Mouse (Mus musculus): ENCODE measurements around the gene S100a5. TPM values are rescaled to one million over a fixed set of nuclear protein-coding genes. Genes with fewer than 3 reads are reported as not detected.

The S100a5 gene
- total and polyA plus RNA-seq, 3 experiments: not detected

DNA sequence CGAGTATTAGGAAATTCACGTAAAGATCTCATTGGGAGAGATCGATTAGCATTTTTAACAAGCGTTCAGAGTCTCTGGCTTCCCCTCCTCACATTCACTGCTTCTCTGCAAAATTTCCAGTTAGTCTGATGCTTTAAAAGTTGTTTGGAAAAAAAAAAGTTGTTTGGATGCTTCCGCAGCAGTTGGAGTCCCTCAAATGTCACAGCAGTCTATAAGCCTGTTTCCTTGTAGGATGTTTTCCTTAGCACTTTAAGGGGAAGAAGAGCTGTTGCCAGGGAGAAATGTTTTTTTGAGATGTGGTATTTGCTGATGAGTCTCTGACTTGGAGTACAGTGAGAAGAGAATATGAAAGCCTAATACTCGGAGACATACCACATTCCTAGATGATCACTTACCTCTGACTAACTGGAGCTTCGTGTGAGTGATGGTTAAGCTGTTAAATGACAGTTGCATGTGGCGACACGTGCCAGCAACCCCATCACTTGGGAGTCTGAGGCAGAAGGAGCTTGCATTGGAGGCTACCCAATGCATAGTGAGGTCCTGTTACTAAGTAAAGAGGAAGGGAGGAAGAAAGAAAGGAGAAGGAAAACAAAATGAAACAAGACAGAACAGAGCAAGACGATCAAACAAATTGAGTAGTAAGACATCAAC, 31.8 kb upstream of the S100a5 start:
- DNase-seq (ENCODE audit: extremely low read depth): no peak
- dilution Hi-C loops (cut with MboI; ENCODE audit: extremely low pct_ligation_motif_present, extremely low pct_unique_long_range_greater_than_20kb, low sequenced_read_pairs): no loop called here
- H3K27me3 ChIP-seq (replicated peaks): peaks cover 2% of the 10 kb centered on the region
- no peaks in the 10 kb centered on the region for H3K36me3 ChIP-seq (replicated peaks in 1 of 2; ENCODE audit: control insufficient read depth in 1 of 2, insufficient read depth in 1 of 2, low read length in 1 of 2)
- in situ Hi-C loops (cut with MboI; ENCODE audit: low pct_ligation_motif_present, low pct_unique_long_range_greater_than_20kb, low sequenced_read_pairs): no loop called here
- H3K9ac ChIP-seq (ENCODE audit: insufficient read depth, low read depth): no peak overlapping the region
- H3K4me3 ChIP-seq (replicated peaks in 1 of 3; ENCODE audit: low read depth in 2 of 3, low read length in 2 of 3, poor library complexity in 1 of 3): no peak overlapping the region
- H3K9me3 ChIP-seq (replicated peaks; ENCODE audit: low read length): no peaks in the 10 kb centered on the region
- no peak overlapping the region for H3K27ac ChIP-seq (ENCODE audit: insufficient read depth, low read depth)
- no peaks in the 10 kb centered on the region for H3K79me2 ChIP-seq (replicated peaks; ENCODE audit: control insufficient read depth, extremely low read depth, insufficient read depth, poor library complexity, severe bottlenecking)
- no peaks in the 10 kb centered on the region for H3K4me1 ChIP-seq (ENCODE audit: control insufficient read depth in 1 of 2, insufficient read depth in 2 of 2)
- no peak overlapping the region for H3K4me2 ChIP-seq (ENCODE audit: insufficient read depth, low read depth, poor library complexity, severe bottlenecking)
- TF ChIP-seq MAX (IDR thresholded peaks at IDR 0.05; ENCODE audit: low read length) (no peak), ZKSCAN1 (IDR thresholded peaks at IDR 0.05; ENCODE audit: borderline replicate concordance, low read depth, low read length) (no peak), POLR2A (IDR thresholded peaks at IDR 0.05; ENCODE audit: low read depth, low read length) (no peak), CHD1 (IDR thresholded peaks at IDR 0.05; ENCODE audit: low read depth, low read length) (no peak), CHD2 (IDR thresholded peaks at IDR 0.05; ENCODE audit: low read length) (no peak), MEF2A (IDR thresholded peaks at IDR 0.05; ENCODE audit: borderline replicate concordance, low read depth, low read length) (no peak), MAFK (IDR thresholded peaks at IDR 0.05; ENCODE audit: insufficient replicate concordance, low read length) (no peak), JUND (conservative IDR thresholded peaks at IDR 0.05; ENCODE audit: low read depth, low read length) (no peak), IRF4 (IDR thresholded peaks at IDR 0.05; ENCODE audit: low read depth, low read length) (no peak), RAD21 (IDR thresholded peaks at IDR 0.05; ENCODE audit: low read depth, low read length) (no peak), JUN (IDR thresholded peaks at IDR 0.05; ENCODE audit: insufficient read depth, low read depth, low read length) (no peak)

DNA sequence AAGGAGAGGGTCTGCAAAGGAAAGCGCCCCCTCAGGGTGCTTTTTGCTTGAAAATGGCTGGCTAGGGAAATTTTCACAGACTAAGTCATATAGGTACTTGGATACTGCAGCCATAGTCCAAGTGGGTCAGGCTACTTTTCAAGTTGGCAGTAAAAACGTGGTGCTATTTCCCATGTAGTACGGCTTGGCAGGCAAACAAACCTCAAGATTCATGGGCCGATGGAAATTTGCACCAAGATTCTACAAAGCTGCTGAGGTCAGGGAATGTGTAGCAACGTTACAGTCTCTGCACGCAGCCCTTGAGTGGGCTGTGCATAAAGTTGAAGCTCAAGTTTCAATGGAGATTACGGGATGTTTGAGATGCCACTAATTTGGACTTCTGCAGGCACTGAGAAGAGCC, 28.9 kb upstream of the S100a5 start:
- H3K36me3 ChIP-seq (replicated peaks in 1 of 2; ENCODE audit: control insufficient read depth in 1 of 2, insufficient read depth in 1 of 2, low read length in 1 of 2): no peaks in the 10 kb centered on the region
- dilution Hi-C loops (cut with MboI; ENCODE audit: extremely low pct_ligation_motif_present, extremely low pct_unique_long_range_greater_than_20kb, low sequenced_read_pairs): no loop called here

DNA sequence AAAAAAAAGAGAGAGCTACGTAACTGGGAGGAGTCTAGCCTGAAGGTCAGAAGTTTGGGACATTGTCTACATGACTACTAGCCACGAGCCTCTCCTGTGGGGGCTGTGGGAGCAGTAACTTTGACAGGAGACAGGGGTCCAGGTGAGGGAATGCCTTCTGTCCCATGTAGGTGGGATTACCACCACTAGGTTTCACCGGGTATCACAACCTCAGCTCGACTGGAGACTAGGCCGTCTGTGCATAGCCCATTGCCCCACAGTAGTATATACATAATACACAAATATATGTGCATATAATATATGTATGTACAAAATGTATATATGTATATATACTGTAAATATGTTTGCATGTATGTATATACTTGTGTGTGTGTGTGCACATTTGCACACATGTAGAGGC, 27.2 kb upstream of the S100a5 start:
- Histone ChIP-seq H3K4me2 (ENCODE audit: insufficient read depth, low read depth, poor library complexity, severe bottlenecking) (no peak overlapping the region), H3K9ac (ENCODE audit: insufficient read depth, low read depth) (no peak overlapping the region), H3K4me1 (ENCODE audit: control insufficient read depth in 1 of 2, insufficient read depth in 2 of 2) (peaks cover 8 to 26% of the 10 kb centered on the region in 2 experiments), H3K27ac (ENCODE audit: insufficient read depth, low read depth) (no peak overlapping the region), H3K36me3 (replicated peaks in 1 of 2; ENCODE audit: control insufficient read depth in 1 of 2, insufficient read depth in 1 of 2, low read length in 1 of 2) (no peaks in the 10 kb centered on the region), H3K27me3 (replicated peaks) (peaks cover 2% of the 10 kb centered on the region), H3K79me2 (replicated peaks; ENCODE audit: control insufficient read depth, extremely low read depth, insufficient read depth, poor library complexity, severe bottlenecking) (no peaks in the 10 kb centered on the region), H3K9me3 (replicated peaks; ENCODE audit: low read length) (no peaks in the 10 kb centered on the region), H3K4me3 (replicated peaks in 1 of 3; ENCODE audit: low read depth in 2 of 3, low read length in 2 of 3, poor library complexity in 1 of 3) (no peak overlapping the region)
- dilution Hi-C loops (cut with MboI; ENCODE audit: extremely low pct_ligation_motif_present, extremely low pct_unique_long_range_greater_than_20kb, low sequenced_read_pairs) (no loop called here), in situ Hi-C loops (cut with MboI; ENCODE audit: low pct_ligation_motif_present, low pct_unique_long_range_greater_than_20kb, low sequenced_read_pairs) (no loop called here)
- no peak for TF ChIP-seq SMC3 (IDR thresholded peaks at IDR 0.05; ENCODE audit: low read depth, low read length)
- TF ChIP-seq CTCF (conservative IDR thresholded peaks at IDR 0.05 in 1 of 2, IDR thresholded peaks at IDR 0.05 in 1 of 2; ENCODE audit: low read depth in 2 of 2, low read length in 2 of 2): no peak
- no peak for TF ChIP-seq UBTF (IDR thresholded peaks at IDR 0.05; ENCODE audit: low read depth, low read length)
- no peak for TF ChIP-seq RCOR1 (conservative IDR thresholded peaks at IDR 0.05; ENCODE audit: low read depth, low read length)
- TF ChIP-seq ETS1 (conservative IDR thresholded peaks at IDR 0.05; ENCODE audit: low read depth, low read length): no peak
- no peak for TF ChIP-seq E2F4 (IDR thresholded peaks at IDR 0.05; ENCODE audit: insufficient replicate concordance, low read depth, low read length)
- no peak for TF ChIP-seq TCF12 (IDR thresholded peaks at IDR 0.05; ENCODE audit: low read depth, low read length)
- no peak for TF ChIP-seq MAFK (IDR thresholded peaks at IDR 0.05; ENCODE audit: insufficient replicate concordance, low read length)
- no peak for TF ChIP-seq ZNF384 (IDR thresholded peaks at IDR 0.05; ENCODE audit: low read depth, low read length)
- no peak for TF ChIP-seq MEF2A (IDR thresholded peaks at IDR 0.05; ENCODE audit: borderline replicate concordance, low read depth, low read length)
- no peak for DNase-seq (ENCODE audit: extremely low read depth)

More for the DNA sequence above, 28.9 kb upstream of the S100a5 start:
- H3K79me2 ChIP-seq (replicated peaks; ENCODE audit: control insufficient read depth, extremely low read depth, insufficient read depth, poor library complexity, severe bottlenecking): no peaks in the 10 kb centered on the region
- no peak for DNase-seq (ENCODE audit: extremely low read depth)
- in situ Hi-C loops (cut with MboI; ENCODE audit: low pct_ligation_motif_present, low pct_unique_long_range_greater_than_20kb, low sequenced_read_pairs): no loop called here
- no peaks in the 10 kb centered on the region for H3K9me3 ChIP-seq (replicated peaks; ENCODE audit: low read length)
- peaks cover 2% of the 10 kb centered on the region for H3K27me3 ChIP-seq (replicated peaks)
- TF ChIP-seq SIN3A (IDR thresholded peaks at IDR 0.05; ENCODE audit: low read length) (no peak), MAZ (IDR thresholded peaks at IDR 0.05; ENCODE audit: low read depth, low read length) (no peak)
- H3K27ac ChIP-seq (ENCODE audit: insufficient read depth, low read depth): no peak overlapping the region
- no peak overlapping the region for H3K9ac ChIP-seq (ENCODE audit: insufficient read depth, low read depth)
- no peak overlapping the region for H3K4me2 ChIP-seq (ENCODE audit: insufficient read depth, low read depth, poor library complexity, severe bottlenecking)
- H3K4me3 ChIP-seq (replicated peaks in 1 of 3; ENCODE audit: low read depth in 2 of 3, low read length in 2 of 3, poor library complexity in 1 of 3): no peak overlapping the region
- peaks cover 6 to 12% of the 10 kb centered on the region in 2 experiments; a peak in 3 of 4 replicates for H3K4me1 ChIP-seq (ENCODE audit: control insufficient read depth in 1 of 2, insufficient read depth in 2 of 2)

All from CH12.LX (cell line).